Mouse (Mus musculus): Measurements from ENCODE around the gene Srpk2. TPM values are rescaled to one million over a fixed set of nuclear protein-coding genes. Genes with fewer than 3 reads are reported as not detected.
"Not testable (repeated sequence)": the region's sequence is repeated elsewhere in the genome, so short reads cannot be mapped to it uniquely, and the experiment has no call there.

Srpk2 gene
- polyA plus RNA-seq, 1 experiment from 2014 or later, result 41.9 TPM

- 59% methylated on average over 1 of the region's 1 CpGs for WGBS
- TF ChIP-seq CTCF (IDR thresholded peaks at IDR 0.05; ENCODE audit: low read depth), result no peak
- Histone ChIP-seq H3K4me1 (replicated peaks; ENCODE audit: insufficient read depth, low read length) (no peaks in the 10 kb centered on the region), H3K9ac (ENCODE audit: low read depth, low read length) (no peak overlapping the region), H3K27ac (no peak overlapping the region), H3K36me3 (ENCODE audit: insufficient read depth, low read length) (no peaks in the 10 kb centered on the region), H3K4me3 (replicated peaks; ENCODE audit: low read depth, low read length) (no peak overlapping the region), H3K9me3 (replicated peaks; ENCODE audit: low read length) (no peaks in the 10 kb centered on the region), H3K27me3 (ENCODE audit: insufficient read depth, low read length) (no peaks in the 10 kb centered on the region), H3K4me2 (ENCODE audit: low read length) (no peak overlapping the region)
- DNase-seq (ENCODE audit: low spot score) (no peak), ATAC-seq (replicated peaks; ENCODE audit: low FRiP score, low read depth) (no peak)
These were observed 29.4 kb downstream of the Srpk2 start for GRCm38 (mm10) chr5:23655030-23655429.

GRCm38 (mm10) chr5:23652326-23652725 is 32.1 kb downstream of the Srpk2 start:
- Histone ChIP-seq H3K9ac (ENCODE audit: low read depth, low read length) (no peak overlapping the region), H3K27me3 (ENCODE audit: insufficient read depth, low read length) (no peaks in the 10 kb centered on the region), H3K27ac (no peak overlapping the region), H3K36me3 (ENCODE audit: insufficient read depth, low read length) (no peaks in the 10 kb centered on the region), H3K9me3 (replicated peaks; ENCODE audit: low read length) (no peaks in the 10 kb centered on the region), H3K4me3 (replicated peaks; ENCODE audit: low read depth, low read length) (no peak overlapping the region), H3K4me2 (ENCODE audit: low read length) (no peak overlapping the region), H3K4me1 (replicated peaks; ENCODE audit: insufficient read depth, low read length) (no peaks in the 10 kb centered on the region)
- no peak for ATAC-seq (replicated peaks; ENCODE audit: low FRiP score, low read depth)
- no peak for TF ChIP-seq CTCF (IDR thresholded peaks at IDR 0.05; ENCODE audit: low read depth)
- WGBS, result 63% methylated on average over 7 of the region's 7 CpGs
- no peak for DNase-seq (ENCODE audit: low spot score)

DNA sequence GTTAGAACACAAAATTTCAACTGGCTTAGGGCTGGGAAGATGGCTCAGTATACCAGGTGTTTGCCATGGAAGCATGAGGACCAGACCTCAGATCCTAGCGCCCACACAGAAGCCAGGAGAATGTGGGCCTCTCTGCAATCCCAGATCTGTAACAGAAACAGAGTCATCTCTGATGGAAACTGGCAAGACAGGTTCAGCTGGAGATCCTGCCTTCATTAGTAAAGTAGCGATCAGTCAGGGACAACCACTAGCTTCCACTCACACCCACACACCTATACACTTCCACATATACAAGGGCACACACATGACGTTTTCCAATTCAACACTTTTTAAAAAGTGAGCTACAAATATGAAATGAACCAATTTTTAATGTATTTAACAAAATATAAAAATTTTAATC is 32.6 kb downstream of the Srpk2 start:
- Histone ChIP-seq H3K4me2 (ENCODE audit: low read length) (no peak overlapping the region), H3K36me3 (ENCODE audit: insufficient read depth, low read length) (no peaks in the 10 kb centered on the region), H3K27me3 (ENCODE audit: insufficient read depth, low read length) (no peaks in the 10 kb centered on the region), H3K9me3 (replicated peaks; ENCODE audit: low read length) (no peaks in the 10 kb centered on the region), H3K9ac (ENCODE audit: low read depth, low read length) (no peak overlapping the region), H3K27ac (no peak overlapping the region), H3K4me1 (replicated peaks; ENCODE audit: insufficient read depth, low read length) (no peaks in the 10 kb centered on the region), H3K4me3 (replicated peaks; ENCODE audit: low read depth, low read length) (no peak overlapping the region)
- TF ChIP-seq CTCF (IDR thresholded peaks at IDR 0.05; ENCODE audit: low read depth), result no peak
- DNase-seq (ENCODE audit: low spot score) (no peak), ATAC-seq (replicated peaks; ENCODE audit: low FRiP score, low read depth) (no peak)
- WGBS, result 88% methylated on average over 3 of the region's 3 CpGs

DNA sequence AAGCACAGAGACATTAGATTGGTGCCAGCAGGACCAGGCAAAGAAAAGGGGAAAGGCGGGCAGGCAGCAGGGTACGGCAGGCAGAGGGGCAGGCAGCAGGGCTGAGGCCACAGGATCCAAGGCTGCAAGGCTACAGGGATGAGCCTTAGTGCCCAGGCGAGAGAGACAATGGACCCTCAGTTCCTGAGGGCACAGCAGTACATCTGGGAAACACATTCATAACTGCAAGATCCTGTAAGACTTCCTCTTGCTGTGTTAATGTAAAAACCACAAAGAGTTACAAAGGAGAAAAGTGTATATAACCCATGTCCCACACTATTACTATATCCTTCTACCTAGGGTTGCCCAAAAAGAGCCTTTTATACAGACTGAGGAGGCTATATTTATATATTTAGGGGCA is 33.9 kb downstream of the Srpk2 start:
- TF ChIP-seq CTCF (IDR thresholded peaks at IDR 0.05; ENCODE audit: low read depth), result no peak
- H3K9me3 ChIP-seq (replicated peaks; ENCODE audit: low read length), result no peaks in the 10 kb centered on the region
- H3K36me3 ChIP-seq (ENCODE audit: insufficient read depth, low read length), result no peaks in the 10 kb centered on the region
- no peak overlapping the region for H3K27ac ChIP-seq
- no peak overlapping the region for H3K9ac ChIP-seq (ENCODE audit: low read depth, low read length)
- no peak for ATAC-seq (replicated peaks; ENCODE audit: low FRiP score, low read depth)
- H3K4me3 ChIP-seq (replicated peaks; ENCODE audit: low read depth, low read length), result no peak overlapping the region
- DNase-seq (ENCODE audit: low spot score), result no peak
- 81% methylated on average over 3 of the region's 3 CpGs for WGBS
- no peaks in the 10 kb centered on the region for H3K4me1 ChIP-seq (replicated peaks; ENCODE audit: insufficient read depth, low read length)
- no peak overlapping the region for H3K4me2 ChIP-seq (ENCODE audit: low read length)
- no peaks in the 10 kb centered on the region for H3K27me3 ChIP-seq (ENCODE audit: insufficient read depth, low read length)

DNA sequence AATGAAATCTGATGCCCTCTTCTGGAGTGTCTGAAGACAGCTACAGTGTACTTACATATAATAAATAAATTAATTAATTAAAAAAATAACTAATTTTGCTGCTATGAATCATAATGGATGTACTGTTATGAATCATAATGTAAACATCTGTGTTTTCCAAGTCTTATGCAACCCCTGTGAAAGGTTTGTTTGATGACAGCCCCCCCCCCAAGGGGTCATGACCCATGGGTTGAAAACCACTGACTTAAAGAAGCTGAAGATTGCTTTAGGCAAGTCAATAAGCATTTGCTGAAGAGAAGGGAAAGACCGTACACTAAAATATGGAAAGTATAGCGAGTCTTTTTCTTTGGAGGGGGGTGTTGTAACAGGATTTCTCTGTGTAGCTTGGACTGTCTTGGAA is 35.2 kb downstream of the Srpk2 start:
- Histone ChIP-seq H3K36me3 (ENCODE audit: insufficient read depth, low read length) (no peaks in the 10 kb centered on the region), H3K4me2 (ENCODE audit: low read length) (no peak overlapping the region), H3K4me3 (replicated peaks; ENCODE audit: low read depth, low read length) (no peak overlapping the region), H3K9me3 (replicated peaks; ENCODE audit: low read length) (no peaks in the 10 kb centered on the region), H3K27me3 (ENCODE audit: insufficient read depth, low read length) (no peaks in the 10 kb centered on the region), H3K4me1 (replicated peaks; ENCODE audit: insufficient read depth, low read length) (no peaks in the 10 kb centered on the region), H3K27ac (no peak overlapping the region), H3K9ac (ENCODE audit: low read depth, low read length) (no peak overlapping the region)
- ATAC-seq (replicated peaks; ENCODE audit: low FRiP score, low read depth) (no peak), DNase-seq (ENCODE audit: low spot score) (no peak)
- 97% methylated on average over 2 of the region's 2 CpGs for WGBS
- no peak for TF ChIP-seq CTCF (IDR thresholded peaks at IDR 0.05; ENCODE audit: low read depth)

DNA sequence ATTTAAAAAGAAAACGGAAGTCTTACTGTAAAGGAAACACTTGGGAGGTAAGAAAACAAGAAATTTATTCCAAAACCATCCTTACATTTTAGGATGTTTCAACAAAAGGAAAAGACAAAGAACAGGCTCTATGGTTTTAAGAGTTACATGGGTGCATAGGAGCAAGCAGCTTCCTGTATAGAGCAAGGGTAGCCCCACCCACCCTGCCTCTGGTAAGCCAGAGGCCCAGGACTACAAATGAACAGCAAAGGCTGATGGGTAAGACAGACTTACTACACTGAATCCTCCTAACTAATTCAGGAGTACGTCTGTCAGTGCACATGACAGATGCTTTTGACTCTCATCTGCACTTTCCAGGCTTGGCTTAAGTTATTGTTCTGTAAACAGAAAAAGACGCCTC is 38.7 kb downstream of the Srpk2 start:
- WGBS, result 67% methylated on average over 3 of the region's 3 CpGs
- Histone ChIP-seq H3K9ac (ENCODE audit: low read depth, low read length) (no peak overlapping the region), H3K9me3 (replicated peaks; ENCODE audit: low read length) (no peaks in the 10 kb centered on the region), H3K36me3 (ENCODE audit: insufficient read depth, low read length) (no peaks in the 10 kb centered on the region), H3K27me3 (ENCODE audit: insufficient read depth, low read length) (no peaks in the 10 kb centered on the region), H3K4me2 (ENCODE audit: low read length) (no peak overlapping the region), H3K4me1 (replicated peaks; ENCODE audit: insufficient read depth, low read length) (no peaks in the 10 kb centered on the region), H3K27ac (no peak overlapping the region), H3K4me3 (replicated peaks; ENCODE audit: low read depth, low read length) (no peak overlapping the region)
- TF ChIP-seq CTCF (IDR thresholded peaks at IDR 0.05; ENCODE audit: low read depth), result no peak
- no peak for ATAC-seq (replicated peaks; ENCODE audit: low FRiP score, low read depth)
- DNase-seq (ENCODE audit: low spot score), result no peak

GRCm38 (mm10) chr5:23639193-23639592 is 45.2 kb downstream of the Srpk2 start:
- not testable (repeated sequence) for H3K9ac ChIP-seq (ENCODE audit: low read depth, low read length); H3K27me3 ChIP-seq (ENCODE audit: insufficient read depth, low read length); H3K36me3 ChIP-seq (ENCODE audit: insufficient read depth, low read length); H3K4me3 ChIP-seq (replicated peaks; ENCODE audit: low read depth, low read length); H3K27ac ChIP-seq; DNase-seq (ENCODE audit: low spot score); H3K4me2 ChIP-seq (ENCODE audit: low read length); ATAC-seq (replicated peaks; ENCODE audit: low FRiP score, low read depth); H3K9me3 ChIP-seq (replicated peaks; ENCODE audit: low read length); H3K4me1 ChIP-seq (replicated peaks; ENCODE audit: insufficient read depth, low read length)
